Comparison of ENCODE assay signal across 8 mouse cellular contexts in genomic region chr2:131952961-131953538, GRCm38 (mm10). TPM values are rescaled to one million over a fixed set of nuclear protein-coding genes. Genes with fewer than 3 reads are reported as not detected.
DNase-seq lines count a peak whose midpoint lies in the region; ATAC-seq and TF ChIP-seq lines count a peak whose summit lies in the region.

No protein-coding gene starts in this region.

- DNase-seq in gastrocnemius, adult 2 months: peak; percentile 31
- no peak for DNase-seq in gastrocnemius, postnatal 25 days
- DNase-seq in thymus, adult 2 months: no peak
- DNase-seq in natural killer cell, adult 2 months (ENCODE audit: low spot score in 2 of 2): no peak

- no peak for ATAC-seq in embryonic facial prominence, embryonic 13.5 days (ENCODE audit: insufficient number of reproducible peaks, insufficient read depth, low FRiP score, low TSS enrichment, low read depth)
- no peak for ATAC-seq in hindbrain, embryonic 15.5 days (ENCODE audit: low FRiP score, low read depth)
- ATAC-seq in liver, embryonic 12.5 days: no peak

- H3K27ac ChIP-seq in gastrocnemius, adult 2 months: no peak overlapping the region
- H3K27ac ChIP-seq in embryonic facial prominence, embryonic 13.5 days: no peak overlapping the region
- no peak overlapping the region for H3K27ac ChIP-seq in hindbrain, embryonic 15.5 days (replicated peaks)
- H3K27ac ChIP-seq in liver, embryonic 12.5 days: no peak overlapping the region
- no peak overlapping the region for H3K27ac ChIP-seq in small intestine, adult 2 months (ENCODE audit: insufficient read depth, low read depth, low read length)
- no peak overlapping the region for H3K27ac ChIP-seq in thymus, adult 2 months (ENCODE audit: control insufficient read depth, insufficient read depth, low read length)

- 20% methylated on average over 29 of the region's 29 CpGs for WGBS in embryonic facial prominence, embryonic 13.5 days
- WGBS in hindbrain, embryonic 15.5 days: 17% methylated on average over 29 of the region's 29 CpGs
- 17% methylated on average over 29 of the region's 29 CpGs for WGBS in liver, embryonic 12.5 days (ENCODE audit: insufficient replicate concordance)
- WGBS in small intestine, adult 2 months: 14% methylated on average over 29 of the region's 29 CpGs
- WGBS in thymus, adult 2 months: 47% methylated on average over 29 of the region's 29 CpGs

- no peak for TF ChIP-seq CTCF in gastrocnemius, adult 2 months (IDR thresholded peaks at IDR 0.05)
- no peak for TF ChIP-seq CTCF in small intestine, adult 2 months (IDR thresholded peaks at IDR 0.05; ENCODE audit: extremely low read depth, insufficient read length, insufficient replicate concordance, low read depth, low read length)
- no peak for TF ChIP-seq CTCF in thymus, adult 2 months (IDR thresholded peaks at IDR 0.05; ENCODE audit: borderline replicate concordance, control insufficient read depth, extremely low read depth, insufficient read depth, low read length, poor library complexity)

- H3K36me3 ChIP-seq in embryonic facial prominence, embryonic 13.5 days: no peaks in the 10 kb centered on the region
- H3K36me3 ChIP-seq in hindbrain, embryonic 15.5 days: no peaks in the 10 kb centered on the region
- H3K36me3 ChIP-seq in liver, embryonic 12.5 days: no peaks in the 10 kb centered on the region
- no peaks in the 10 kb centered on the region for H3K36me3 ChIP-seq in small intestine, adult 2 months (ENCODE audit: control insufficient read depth, insufficient read depth, low read length)
- no peaks in the 10 kb centered on the region for H3K36me3 ChIP-seq in thymus, adult 2 months (ENCODE audit: control insufficient read depth, insufficient read depth, low read length)

- TF ChIP-seq POLR2A in small intestine, adult 2 months (IDR thresholded peaks at IDR 0.05; ENCODE audit: low read depth, low read length): no peak
- no peak for TF ChIP-seq POLR2A in thymus, adult 2 months (IDR thresholded peaks at IDR 0.05; ENCODE audit: control insufficient read depth, extremely low read depth, insufficient read depth, low read length, poor library complexity)

- peak overlapping the region; percentile 44 for H3K4me2 ChIP-seq in embryonic facial prominence, embryonic 13.5 days
- H3K4me2 ChIP-seq in hindbrain, embryonic 15.5 days: peak overlapping the region; percentile 48
- peak overlapping the region; percentile 43 for H3K4me2 ChIP-seq in liver, embryonic 12.5 days

- peaks cover 57% of the 10 kb centered on the region for H3K27me3 ChIP-seq in embryonic facial prominence, embryonic 13.5 days
- peaks cover 31% of the 10 kb centered on the region for H3K27me3 ChIP-seq in hindbrain, embryonic 15.5 days
- peaks cover 57% of the 10 kb centered on the region for H3K27me3 ChIP-seq in liver, embryonic 12.5 days (replicated peaks)
- peaks cover 7% of the 10 kb centered on the region; the same call in 1 of the 2 replicates for H3K27me3 ChIP-seq in small intestine, adult 2 months (ENCODE audit: control insufficient read depth, insufficient read depth, low read length)
- peaks cover 3% of the 10 kb centered on the region; the same call in 1 of the 2 replicates for H3K27me3 ChIP-seq in thymus, adult 2 months (ENCODE audit: control insufficient read depth, insufficient read depth, low read length)

- peak overlapping the region; percentile 54 for H3K4me3 ChIP-seq in gastrocnemius, adult 2 months
- peak overlapping the region; percentile 14; the same call in 1 of the 2 replicates for H3K4me3 ChIP-seq in embryonic facial prominence, embryonic 13.5 days
- peak overlapping the region; percentile 20 for H3K4me3 ChIP-seq in hindbrain, embryonic 15.5 days
- no peak overlapping the region for H3K4me3 ChIP-seq in liver, embryonic 12.5 days
- H3K4me3 ChIP-seq in small intestine, adult 2 months (ENCODE audit: low read depth, low read length): peak overlapping the region; percentile 26
- no peak overlapping the region for H3K4me3 ChIP-seq in thymus, adult 2 months (ENCODE audit: control insufficient read depth, insufficient read depth, low read length)

- no peaks in the 10 kb centered on the region for H3K9me3 ChIP-seq in embryonic facial prominence, embryonic 13.5 days
- H3K9me3 ChIP-seq in hindbrain, embryonic 15.5 days: no peaks in the 10 kb centered on the region
- no peaks in the 10 kb centered on the region for H3K9me3 ChIP-seq in liver, embryonic 12.5 days (replicated peaks)

- H3K9ac ChIP-seq in embryonic facial prominence, embryonic 13.5 days: no peak overlapping the region
- H3K9ac ChIP-seq in hindbrain, embryonic 15.5 days: no peak overlapping the region
- H3K9ac ChIP-seq in liver, embryonic 12.5 days: no peak overlapping the region

- intact Hi-C loops in gastrocnemius, adult 2 months (cut with DNase I): no loop called here

- H3K4me1 ChIP-seq in embryonic facial prominence, embryonic 13.5 days: peaks cover 27% of the 10 kb centered on the region; the same call in 1 of the 2 replicates
- peaks cover 16% of the 10 kb centered on the region for H3K4me1 ChIP-seq in hindbrain, embryonic 15.5 days (replicated peaks)
- H3K4me1 ChIP-seq in liver, embryonic 12.5 days: peaks cover 10% of the 10 kb centered on the region; the same call in 1 of the 2 replicates
- H3K4me1 ChIP-seq in small intestine, adult 2 months (ENCODE audit: control insufficient read depth, insufficient read depth, insufficient read length, low read length): peaks cover 9% of the 10 kb centered on the region; the same call in 1 of the 2 replicates
- peaks cover 7% of the 10 kb centered on the region; the same call in 1 of the 2 replicates for H3K4me1 ChIP-seq in thymus, adult 2 months (replicated peaks; ENCODE audit: control insufficient read depth, insufficient read depth, low read length)

RNA-seq across cellular contexts. Expression of gene Prnd, which starts 2.4 kb away (rescaled TPM):
- under 1 TPM; 0.08 to 0.15 TPM for total RNA-seq in gastrocnemius, adult 2 months (2021)
- 1 to 10 TPM in 1 of 2 experiments, under 1 TPM in 1; 0.97 to 1.6 TPM for total RNA-seq in gastrocnemius, postnatal 25 days (2021)
- 32.2 and 40.3 TPM in 2 replicates for polyA plus RNA-seq in embryonic facial prominence, embryonic 13.5 days (2015; fragmentation: Nextera tagmentation; extraction: Ambion mirVana)
- polyA plus RNA-seq in hindbrain, embryonic 15.5 days (2015; fragmentation: Nextera tagmentation; extraction: Ambion mirVana): 10.4 and 11.3 TPM in 2 replicates
- 0.41 and 0.84 TPM in 2 replicates for polyA plus RNA-seq in liver, embryonic 12.5 days (2016; fragmentation: Nextera tagmentation; extraction: Ambion mirVana)
- polyA plus RNA-seq in small intestine, adult 2 months (2012; rRNA removed): 0.46 and 0.99 TPM in 2 replicates
- 1.7 and 1.8 TPM in 2 replicates for polyA plus RNA-seq in thymus, adult 2 months (2012; rRNA removed)

RNA-seq across cellular contexts. Expression of gene Prn, which starts 43.3 kb away (rescaled TPM):
- total RNA-seq in gastrocnemius, adult 2 months (2021): under 1 TPM in 1 of 2 experiments, not detected in 1; 0.11 TPM
- total RNA-seq in gastrocnemius, postnatal 25 days (2021): under 1 TPM in 1 of 2 experiments, not detected in 1; 0.23 TPM
- 0.35 TPM in 1 of 2 replicates, not detected in the other for polyA plus RNA-seq in embryonic facial prominence, embryonic 13.5 days (2015; fragmentation: Nextera tagmentation; extraction: Ambion mirVana)
- not detected in 2 replicates for polyA plus RNA-seq in hindbrain, embryonic 15.5 days (2015; fragmentation: Nextera tagmentation; extraction: Ambion mirVana)
- polyA plus RNA-seq in liver, embryonic 12.5 days (2016; fragmentation: Nextera tagmentation; extraction: Ambion mirVana): not detected in 2 replicates
- polyA plus RNA-seq in small intestine, adult 2 months (2012; rRNA removed): not detected in 2 replicates
- polyA plus RNA-seq in thymus, adult 2 months (2012; rRNA removed): not detected in 2 replicates

RNA-seq across cellular contexts. Expression of gene Prnp, which starts 43.3 kb away (rescaled TPM):
- 10 to 100 TPM; 79.9 to 89.5 TPM for total RNA-seq in gastrocnemius, adult 2 months (2021)
- 100 to 1,000 TPM in 1 of 2 experiments, 10 to 100 TPM in 1; 71.2 to 113 TPM for total RNA-seq in gastrocnemius, postnatal 25 days (2021)
- polyA plus RNA-seq in embryonic facial prominence, embryonic 13.5 days (2015; fragmentation: Nextera tagmentation; extraction: Ambion mirVana): 66.4 and 68.5 TPM in 2 replicates
- polyA plus RNA-seq in hindbrain, embryonic 15.5 days (2015; fragmentation: Nextera tagmentation; extraction: Ambion mirVana): 133 and 138 TPM in 2 replicates
- 37.8 and 37.9 TPM in 2 replicates for polyA plus RNA-seq in liver, embryonic 12.5 days (2016; fragmentation: Nextera tagmentation; extraction: Ambion mirVana)
- 11.9 and 13.5 TPM in 2 replicates for polyA plus RNA-seq in small intestine, adult 2 months (2012; rRNA removed)
- 39.9 and 43.8 TPM in 2 replicates for polyA plus RNA-seq in thymus, adult 2 months (2012; rRNA removed)

Comparison
In these comparisons a context has a peak if more than half of its experiments do, and no peak if none do; other contexts are left out.
1. H3K4me3 ChIP-seq: peak in gastrocnemius, adult 2 months (single experiment), embryonic facial prominence, embryonic 13.5 days (single experiment), hindbrain, embryonic 15.5 days (single experiment) and small intestine, adult 2 months (single experiment); none in liver, embryonic 12.5 days (single experiment) and thymus, adult 2 months (single experiment).
2. Peak in every context shown above with its lines, with median percentiles within 50 percentile points of each other: H3K4me2 ChIP-seq.